ENCODE assay signal across 9 mouse cellular contexts in genomic region chrX:100741940-100742339, GRCm38 (mm10). TPM values are rescaled to one million over a fixed set of nuclear protein-coding genes. Genes with fewer than 3 reads are reported as not detected.
DNase-seq lines count a peak whose midpoint lies in the region; ATAC-seq and TF ChIP-seq lines count a peak whose summit lies in the region.
"Had no signal": no experiment of that assay in that cellular context is flagged by ENCODE, and none has a peak within 500 bp of the region (broad histone marks: within the 10 kb centered on the region; RNA-seq: fewer than 3 reads in every experiment).

No protein-coding gene starts in this region.

- H3K27ac ChIP-seq in limb, embryonic 11.5 days (replicated peaks; ENCODE audit: low read depth, low read length) = no peak overlapping the region
- H3K27ac ChIP-seq in neural tube, embryonic 15.5 days (replicated peaks) = no peak overlapping the region

- WGBS in lung, adult 2 months = 24% methylated on average over 10 of the region's 10 CpGs
- 6% methylated on average over 10 of the region's 10 CpGs for WGBS in limb, embryonic 11.5 days
- WGBS in neural tube, embryonic 15.5 days = 6% methylated on average over 10 of the region's 10 CpGs

- DNase-seq in lung, adult 18-20 months = peak; percentile 22 to 54
- DNase-seq in lung, adult 2 months = no peak
- peak; percentile 44 for DNase-seq in cerebellum, adult 9-11 months
- DNase-seq in frontal cortex, postnatal 36 days (ENCODE audit: low spot score in 2 of 2) = peak; percentile 78 to 81
- peak; percentile 27 for DNase-seq in induced T-regulatory cell, adult 2 months (ENCODE audit: low read depth)
- peak; percentile 68 for DNase-seq in limb, embryonic 11.5 days (ENCODE audit: low spot score)
- peak; percentile 66 for DNase-seq in thymus, postnatal 14 days

- no peaks in the 10 kb centered on the region; the same call in 1 of the 2 replicates for H3K27me3 ChIP-seq in limb, embryonic 11.5 days (ENCODE audit: control insufficient read depth, insufficient read depth, low read length)
- 0 out of 2 replicates have a peak, but pooled peaks cover 2% of the 10 kb centered on the region for H3K27me3 ChIP-seq in neural tube, embryonic 15.5 days (replicated peaks)

- no peaks in the 10 kb centered on the region for H3K9me3 ChIP-seq in limb, embryonic 11.5 days (ENCODE audit: control insufficient read depth, low read length)
- no peaks in the 10 kb centered on the region for H3K9me3 ChIP-seq in neural tube, embryonic 15.5 days (replicated peaks)

- 0 out of 2 replicates have a peak, but pooled peaks cover 3% of the 10 kb centered on the region for H3K4me1 ChIP-seq in lung, adult 2 months (ENCODE audit: control insufficient read depth, insufficient read depth, low read length)
- H3K4me1 ChIP-seq in limb, embryonic 11.5 days (ENCODE audit: control insufficient read depth, insufficient read depth, low read length) = no peaks in the 10 kb centered on the region
- peaks cover 5% of the 10 kb centered on the region; the same call in 1 of the 2 replicates for H3K4me1 ChIP-seq in neural tube, embryonic 15.5 days

- TF ChIP-seq POLR2A in lung, adult 2 months (IDR thresholded peaks at IDR 0.05; ENCODE audit: borderline replicate concordance, extremely low read depth, low read depth, low read length) = no peak

- no peak overlapping the region for H3K4me3 ChIP-seq in lung, adult 2 months (replicated peaks; ENCODE audit: extremely low read depth, low read depth, low read length)
- no peak overlapping the region for H3K4me3 ChIP-seq in limb, embryonic 11.5 days (ENCODE audit: low read depth, low read length)
- no peak overlapping the region for H3K4me3 ChIP-seq in neural tube, embryonic 15.5 days (replicated peaks)
- H3K4me3 ChIP-seq: megakaryocyte, embryonic 14.5 days had no signal

- no peak for ATAC-seq in limb, embryonic 11.5 days (ENCODE audit: insufficient number of reproducible peaks, low FRiP score, low TSS enrichment, low read depth)
- ATAC-seq in neural tube, embryonic 15.5 days (ENCODE audit: low FRiP score) = peak; percentile 78

- no peaks in the 10 kb centered on the region for H3K36me3 ChIP-seq in limb, embryonic 11.5 days (ENCODE audit: control insufficient read depth, insufficient read depth, low read length)
- H3K36me3 ChIP-seq in neural tube, embryonic 15.5 days = no peaks in the 10 kb centered on the region

- TF ChIP-seq CTCF in lung, adult 2 months (IDR thresholded peaks at IDR 0.05; ENCODE audit: insufficient read depth, low read length) = no peak

- H3K4me2 ChIP-seq in limb, embryonic 11.5 days (ENCODE audit: low read depth, severe bottlenecking) = no peak overlapping the region
- H3K4me2 ChIP-seq in neural tube, embryonic 15.5 days = no peak overlapping the region

- no peak overlapping the region for H3K9ac ChIP-seq in limb, embryonic 11.5 days (ENCODE audit: low read length)
- H3K9ac ChIP-seq in neural tube, embryonic 15.5 days (replicated peaks) = no peak overlapping the region

RNA-seq across cellular contexts. Expression of gene Gdpd2, which starts 12.3 kb away (rescaled TPM):
- 14.2 and 19.5 TPM in 2 replicates for polyA plus RNA-seq in lung, adult 2 months (2012; rRNA removed)
- polyA plus RNA-seq in limb, embryonic 11.5 days (2014; fragmentation: Nextera tagmentation; extraction: Ambion mirVana) = 1.3 and 1.6 TPM in 2 replicates
- 27.3 and 31.7 TPM in 2 replicates for polyA plus RNA-seq in neural tube, embryonic 15.5 days (2015; fragmentation: Nextera tagmentation; extraction: Ambion mirVana)

RNA-seq across cellular contexts. Expression of gene Dlg3, which starts 25.6 kb away (rescaled TPM):
- polyA plus RNA-seq in lung, adult 2 months (2012; rRNA removed) = 9.4 and 13.7 TPM in 2 replicates
- 6.0 and 11.4 TPM in 2 replicates for polyA plus RNA-seq in limb, embryonic 11.5 days (2014; fragmentation: Nextera tagmentation; extraction: Ambion mirVana)
- 5.5 and 5.6 TPM in 2 replicates for polyA plus RNA-seq in neural tube, embryonic 15.5 days (2015; fragmentation: Nextera tagmentation; extraction: Ambion mirVana)
